Mouse (Mus musculus): ENCODE measurements around the gene Sez6. TPM values are rescaled to one million over a fixed set of nuclear protein-coding genes. Genes with fewer than 3 reads are reported as not detected.

Sez6 gene
- 140 and 175 TPM in 2 replicates for polyA plus RNA-seq (2014; fragmentation: Nextera tagmentation; extraction: Ambion mirVana)

DNA sequence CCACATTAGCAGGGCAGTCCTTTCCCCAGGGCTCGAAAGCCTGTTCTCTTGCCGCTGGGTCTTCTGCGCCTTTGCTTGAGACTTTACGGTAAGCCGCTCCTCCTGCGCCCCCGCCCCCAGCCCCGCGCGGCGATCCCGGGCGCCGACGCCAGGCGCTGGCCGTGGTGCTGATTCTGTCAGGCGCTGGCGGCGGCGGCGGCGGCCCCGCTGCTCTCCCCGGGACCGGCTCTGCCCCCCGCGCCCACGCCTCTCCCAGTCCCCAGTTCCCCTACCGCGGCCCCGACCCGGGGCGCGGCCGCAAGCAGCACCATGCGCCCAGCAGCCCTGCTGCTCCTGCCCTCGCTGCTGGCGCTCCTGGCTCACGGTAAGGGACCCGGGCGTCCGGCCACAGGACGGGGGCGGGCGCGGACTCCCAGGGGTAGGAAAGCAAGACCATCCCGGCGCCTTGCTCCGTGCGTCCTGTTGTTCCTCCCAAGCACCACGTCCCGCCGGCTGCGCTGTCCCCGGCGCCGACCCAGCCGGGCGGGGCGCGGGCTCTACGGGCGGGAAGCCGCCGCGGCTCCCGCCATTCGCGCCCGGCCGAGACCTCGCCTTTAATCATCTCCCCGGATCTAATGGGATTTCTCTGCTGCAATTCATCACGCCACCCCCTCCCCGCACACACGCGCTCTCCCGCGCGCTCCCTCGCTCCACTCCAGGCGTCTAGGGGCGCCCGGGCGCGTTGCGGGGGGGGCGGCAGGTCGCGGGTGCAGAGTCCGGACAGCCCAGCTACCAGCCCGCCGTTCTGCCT, at the start of gene Sez6:
Gene Sez6, plus strand, starts transcription at position 50 of the 790 bp plus-strand sequence.
- no peaks in the 10 kb centered on the region for H3K9me3 ChIP-seq (replicated peaks; ENCODE audit: control insufficient read depth, low read length)
- DNase-seq (ENCODE audit: low spot score) (peak; percentile 92), ATAC-seq (peak; percentile 82)
- under 1% methylated on average over 79 of the region's 94 CpGs for WGBS
- H3K27ac ChIP-seq (ENCODE audit: low read depth, low read length): peak within 1 kb of the TSS; percentile 94
- H3K9ac ChIP-seq (ENCODE audit: low read length): peak within 1 kb of the TSS; percentile 95
- no peaks in the 10 kb centered on the region for H3K36me3 ChIP-seq (ENCODE audit: control insufficient read depth, insufficient read depth, low read length)
- H3K4me1 ChIP-seq (ENCODE audit: control insufficient read depth, insufficient read depth, low read length): peaks cover 54% of the 10 kb centered on the region
- 0 out of 2 replicates have a peak, but pooled peaks cover 7% of the 10 kb centered on the region for H3K27me3 ChIP-seq (replicated peaks; ENCODE audit: control insufficient read depth, insufficient read depth, low read length)
- peak within 1 kb of the TSS; percentile 86 for H3K4me2 ChIP-seq (ENCODE audit: low read length)
- H3K4me3 ChIP-seq (ENCODE audit: low read depth, low read length): peak within 1 kb of the TSS; percentile 87

DNA sequence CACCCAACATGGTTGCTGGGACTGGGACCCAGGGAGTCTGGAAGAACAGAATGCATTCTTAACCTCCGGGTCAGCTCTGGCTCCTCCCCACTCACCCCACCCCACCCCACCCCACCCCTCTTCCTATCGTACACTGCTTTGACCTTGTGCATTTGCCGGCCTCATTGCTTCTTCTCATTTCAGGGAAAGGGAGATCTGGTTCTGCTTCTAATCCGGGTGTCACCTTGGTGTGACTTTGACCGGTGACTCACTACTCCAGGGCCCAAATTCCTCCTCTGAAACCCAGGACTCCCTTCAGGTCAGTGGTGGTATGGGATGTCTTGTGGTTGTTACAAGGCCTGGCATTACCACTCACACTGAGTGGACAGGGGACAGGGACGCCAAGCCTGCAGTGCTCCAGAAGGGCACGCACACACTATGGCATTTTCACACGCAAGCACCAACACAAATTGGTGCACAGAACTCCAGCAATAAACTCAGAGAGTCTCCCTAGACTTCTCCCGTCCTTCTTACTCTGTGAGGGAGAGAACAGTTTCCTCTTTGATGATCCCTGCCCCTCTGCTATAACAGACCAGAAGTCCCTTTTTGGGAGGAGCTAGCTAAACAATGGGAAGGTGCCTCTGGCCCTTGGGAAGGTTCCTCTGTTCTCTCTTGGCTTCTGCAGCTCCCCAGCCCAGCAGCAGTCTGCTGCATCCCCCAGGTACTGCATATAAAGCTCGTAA, 45.9 kb upstream of the Sez6 start:
- Histone ChIP-seq H3K4me1 (ENCODE audit: control insufficient read depth, insufficient read depth, low read length) (peaks cover 28% of the 10 kb centered on the region), H3K27ac (ENCODE audit: low read depth, low read length) (no peak overlapping the region), H3K4me3 (ENCODE audit: low read depth, low read length) (no peak overlapping the region), H3K4me2 (ENCODE audit: low read length) (no peak overlapping the region), H3K27me3 (replicated peaks; ENCODE audit: control insufficient read depth, insufficient read depth, low read length) (no peaks in the 10 kb centered on the region; the same call in 1 of the 2 replicates), H3K9ac (ENCODE audit: low read length) (no peak overlapping the region), H3K9me3 (replicated peaks; ENCODE audit: control insufficient read depth, low read length) (no peaks in the 10 kb centered on the region), H3K36me3 (ENCODE audit: control insufficient read depth, insufficient read depth, low read length) (no peaks in the 10 kb centered on the region)
- ATAC-seq (no peak), DNase-seq (ENCODE audit: low spot score) (no peak)
- WGBS: 51% methylated on average over 10 of the region's 10 CpGs

DNA sequence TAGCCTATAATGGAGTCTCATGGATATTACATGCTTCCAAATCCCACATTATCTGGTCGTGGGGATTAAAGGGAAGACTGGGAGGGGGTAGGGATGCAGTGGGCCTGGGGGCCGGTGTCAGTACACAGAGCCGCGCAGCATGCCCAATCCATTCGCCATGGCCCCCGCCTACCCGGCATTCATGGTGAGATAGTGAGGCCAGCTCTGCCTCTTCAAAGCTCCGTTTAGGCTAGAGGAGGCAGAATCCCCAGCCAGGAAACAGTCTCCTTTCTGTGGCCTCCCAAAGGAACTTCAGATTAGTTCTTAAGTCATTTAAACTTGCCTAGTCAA, 45.4 kb upstream of the Sez6 start:
- no peak overlapping the region for H3K4me2 ChIP-seq (ENCODE audit: low read length)
- no peak for ATAC-seq
- H3K27ac ChIP-seq (ENCODE audit: low read depth, low read length): no peak overlapping the region
- no peaks in the 10 kb centered on the region for H3K36me3 ChIP-seq (ENCODE audit: control insufficient read depth, insufficient read depth, low read length)
- DNase-seq (ENCODE audit: low spot score): no peak
- H3K4me3 ChIP-seq (ENCODE audit: low read depth, low read length): no peak overlapping the region
- H3K4me1 ChIP-seq (ENCODE audit: control insufficient read depth, insufficient read depth, low read length): peaks cover 29% of the 10 kb centered on the region
- WGBS: 33% methylated on average over 8 of the region's 8 CpGs
- no peaks in the 10 kb centered on the region for H3K9me3 ChIP-seq (replicated peaks; ENCODE audit: control insufficient read depth, low read length)
- no peak overlapping the region for H3K9ac ChIP-seq (ENCODE audit: low read length)
- no peaks in the 10 kb centered on the region; the same call in 1 of the 2 replicates for H3K27me3 ChIP-seq (replicated peaks; ENCODE audit: control insufficient read depth, insufficient read depth, low read length)

DNA sequence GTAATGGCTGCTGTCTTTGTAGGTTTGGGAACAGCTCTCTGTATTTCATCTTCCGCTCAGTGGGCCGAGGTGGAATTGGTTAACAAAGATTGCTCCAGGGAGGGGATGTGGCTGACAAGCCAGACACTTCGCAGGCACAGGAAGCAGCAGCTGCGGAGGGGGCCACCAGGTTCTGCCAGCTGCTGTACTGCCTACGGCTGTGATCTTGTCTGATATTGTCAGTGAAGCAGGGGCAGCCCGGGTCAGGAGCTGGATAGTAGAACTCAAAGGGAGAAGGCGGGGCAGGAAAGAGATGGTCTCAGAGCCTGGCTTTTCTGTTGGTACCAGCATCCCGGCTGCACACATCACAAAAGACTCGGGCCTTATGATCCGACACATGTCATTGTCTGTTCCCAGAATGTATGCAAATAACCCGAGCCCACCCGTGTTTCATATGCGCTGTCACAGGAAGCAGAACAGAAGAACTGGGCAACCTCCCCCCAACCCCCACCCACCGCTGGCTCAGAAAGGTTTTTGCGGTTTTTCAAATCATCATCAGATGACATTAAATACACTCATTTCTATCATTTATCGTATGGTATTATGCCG, 43.1 kb upstream of the Sez6 start:
- 27% methylated on average over 17 of the region's 17 CpGs for WGBS
- Histone ChIP-seq H3K9me3 (replicated peaks; ENCODE audit: control insufficient read depth, low read length) (no peaks in the 10 kb centered on the region), H3K4me1 (ENCODE audit: control insufficient read depth, insufficient read depth, low read length) (peaks cover 45% of the 10 kb centered on the region), H3K27ac (ENCODE audit: low read depth, low read length) (peak overlapping the region; percentile 86), H3K4me2 (ENCODE audit: low read length) (peak overlapping the region; percentile 14; the same call in 1 of the 2 replicates), H3K27me3 (replicated peaks; ENCODE audit: control insufficient read depth, insufficient read depth, low read length) (no peaks in the 10 kb centered on the region; the same call in 1 of the 2 replicates), H3K9ac (ENCODE audit: low read length) (peak overlapping the region; percentile 35; the same call in 1 of the 2 replicates), H3K36me3 (ENCODE audit: control insufficient read depth, insufficient read depth, low read length) (no peaks in the 10 kb centered on the region), H3K4me3 (ENCODE audit: low read depth, low read length) (no peak overlapping the region)
- DNase-seq (ENCODE audit: low spot score) (peak; percentile 72), ATAC-seq (peak; percentile 78)

DNA sequence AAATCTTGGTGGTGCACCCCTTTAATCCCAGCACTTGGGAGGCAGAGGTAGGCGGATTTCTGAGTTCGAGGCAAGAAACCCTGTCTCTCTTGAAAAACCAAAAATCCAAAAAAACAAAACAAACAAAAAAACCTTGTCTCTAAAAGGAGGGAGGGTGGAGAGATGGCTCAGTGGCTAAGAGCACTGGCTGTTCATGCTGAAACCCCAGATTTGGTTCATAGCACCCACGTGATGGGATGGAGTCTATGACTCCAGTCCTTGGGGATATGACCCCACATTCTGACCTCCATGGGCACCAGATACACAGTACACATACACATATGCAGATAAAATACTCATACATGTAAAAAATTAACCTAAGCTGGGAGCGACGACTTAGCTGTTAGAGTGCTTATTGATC, 41.8 kb upstream of the Sez6 start:
- Histone ChIP-seq H3K27me3 (replicated peaks; ENCODE audit: control insufficient read depth, insufficient read depth, low read length) (no peaks in the 10 kb centered on the region; the same call in 1 of the 2 replicates), H3K27ac (ENCODE audit: low read depth, low read length) (peak overlapping the region; percentile 86), H3K4me3 (ENCODE audit: low read depth, low read length) (no peak overlapping the region), H3K4me1 (ENCODE audit: control insufficient read depth, insufficient read depth, low read length) (peaks cover 59% of the 10 kb centered on the region), H3K9ac (ENCODE audit: low read length) (no peak overlapping the region), H3K36me3 (ENCODE audit: control insufficient read depth, insufficient read depth, low read length) (no peaks in the 10 kb centered on the region), H3K4me2 (ENCODE audit: low read length) (no peak overlapping the region), H3K9me3 (replicated peaks; ENCODE audit: control insufficient read depth, low read length) (no peaks in the 10 kb centered on the region)
- ATAC-seq: no peak
- no peak for DNase-seq (ENCODE audit: low spot score)
- WGBS: 91% methylated on average over 5 of the region's 5 CpGs

DNA sequence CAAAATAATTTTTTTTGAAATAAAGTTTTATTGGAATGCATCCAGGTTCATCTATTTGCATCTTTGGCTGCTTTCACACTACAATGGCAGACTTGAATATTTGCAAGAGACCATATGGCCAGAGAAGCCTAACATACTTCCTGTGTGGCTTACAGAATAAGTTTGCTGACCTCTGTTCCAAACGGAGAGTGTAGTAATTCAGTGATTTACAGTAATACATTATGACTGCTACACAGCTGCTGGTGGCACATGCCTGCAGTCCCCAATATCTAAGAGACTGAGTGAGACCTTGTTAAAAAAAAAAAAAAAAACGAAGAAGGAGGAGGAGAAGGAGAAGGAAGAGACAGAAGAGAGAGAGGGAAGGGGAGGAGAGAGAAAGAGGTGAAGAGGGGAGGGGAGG, 41.1 kb upstream of the Sez6 start:
- H3K4me2 ChIP-seq (ENCODE audit: low read length): no peak overlapping the region
- no peak for DNase-seq (ENCODE audit: low spot score)
- peaks cover 64% of the 10 kb centered on the region for H3K4me1 ChIP-seq (ENCODE audit: control insufficient read depth, insufficient read depth, low read length)
- no peak for ATAC-seq
- H3K36me3 ChIP-seq (ENCODE audit: control insufficient read depth, insufficient read depth, low read length): no peaks in the 10 kb centered on the region
- no peak overlapping the region for H3K9ac ChIP-seq (ENCODE audit: low read length)
- H3K27me3 ChIP-seq (replicated peaks; ENCODE audit: control insufficient read depth, insufficient read depth, low read length): no peaks in the 10 kb centered on the region
- no peaks in the 10 kb centered on the region for H3K9me3 ChIP-seq (replicated peaks; ENCODE audit: control insufficient read depth, low read length)
- no peak overlapping the region for H3K27ac ChIP-seq (ENCODE audit: low read depth, low read length)
- no peak overlapping the region for H3K4me3 ChIP-seq (ENCODE audit: low read depth, low read length)
- WGBS: 41% methylated on average over 1 of the region's 2 CpGs

DNA sequence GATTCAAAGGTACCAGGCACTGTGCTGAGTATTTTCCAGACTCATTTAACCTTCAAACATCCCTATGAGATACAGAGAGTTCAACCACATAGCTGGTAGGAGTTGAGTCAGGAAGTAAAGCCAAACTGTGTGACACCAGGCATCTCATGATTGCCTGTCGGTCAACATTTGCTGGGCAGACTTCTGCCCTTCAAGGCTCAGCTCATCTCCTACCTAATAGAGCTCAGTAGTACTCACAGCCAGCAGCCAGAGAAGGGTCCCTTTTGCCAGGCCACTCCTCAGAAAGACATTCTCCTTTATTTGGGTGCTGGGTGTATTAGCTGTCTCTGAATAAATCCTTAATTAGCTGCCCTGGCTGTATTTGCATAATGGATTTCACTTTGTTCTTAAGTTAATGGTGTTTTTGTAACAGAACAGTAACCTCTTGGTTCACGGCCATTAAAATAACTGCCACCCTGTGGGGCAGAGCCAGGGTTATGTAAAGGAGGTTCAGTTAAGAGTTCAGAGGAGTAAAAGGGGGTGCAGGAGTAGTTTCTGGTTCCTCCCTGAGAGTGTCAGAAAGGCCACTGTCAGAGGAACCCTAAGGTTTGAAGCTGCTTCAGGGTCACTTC, 39.8 kb upstream of the Sez6 start:
- ATAC-seq: no peak
- Histone ChIP-seq H3K4me1 (ENCODE audit: control insufficient read depth, insufficient read depth, low read length) (peaks cover 69% of the 10 kb centered on the region), H3K4me3 (ENCODE audit: low read depth, low read length) (no peak overlapping the region), H3K27ac (ENCODE audit: low read depth, low read length) (peak overlapping the region; percentile 55; the same call in 1 of the 2 replicates), H3K27me3 (replicated peaks; ENCODE audit: control insufficient read depth, insufficient read depth, low read length) (no peaks in the 10 kb centered on the region), H3K9me3 (replicated peaks; ENCODE audit: control insufficient read depth, low read length) (no peaks in the 10 kb centered on the region), H3K36me3 (ENCODE audit: control insufficient read depth, insufficient read depth, low read length) (no peaks in the 10 kb centered on the region), H3K4me2 (ENCODE audit: low read length) (no peak overlapping the region), H3K9ac (ENCODE audit: low read length) (no peak overlapping the region)
- 7% methylated on average over 2 of the region's 2 CpGs for WGBS
- peak; percentile 78 for DNase-seq (ENCODE audit: low spot score)

DNA sequence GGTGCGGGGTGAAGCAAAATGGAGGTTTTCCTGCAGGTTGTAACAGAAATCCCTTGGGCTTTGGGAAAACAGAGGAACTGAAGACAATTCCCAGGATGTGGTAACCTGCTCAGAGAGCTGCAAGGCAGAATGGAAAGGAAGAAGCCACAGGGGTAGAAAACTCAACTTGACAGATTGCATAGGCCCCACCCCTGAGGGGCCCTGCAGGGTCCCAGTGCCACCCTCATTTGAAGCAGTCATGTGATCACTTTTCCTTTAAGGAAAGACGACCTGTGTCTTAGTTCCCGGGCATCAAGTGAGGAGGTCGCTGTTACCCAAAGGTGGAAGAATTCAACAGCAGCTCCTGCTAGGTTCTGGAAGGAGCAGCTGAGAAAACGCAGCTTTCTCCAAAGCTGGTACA, 37.7 kb upstream of the Sez6 start:
- Histone ChIP-seq H3K27ac (ENCODE audit: low read depth, low read length) (peak overlapping the region; percentile 96), H3K4me1 (ENCODE audit: control insufficient read depth, insufficient read depth, low read length) (peaks cover 74% of the 10 kb centered on the region), H3K36me3 (ENCODE audit: control insufficient read depth, insufficient read depth, low read length) (no peaks in the 10 kb centered on the region), H3K9me3 (replicated peaks; ENCODE audit: control insufficient read depth, low read length) (no peaks in the 10 kb centered on the region), H3K4me2 (ENCODE audit: low read length) (peak overlapping the region; percentile 35), H3K9ac (ENCODE audit: low read length) (peak overlapping the region; percentile 58; the same call in 1 of the 2 replicates), H3K4me3 (ENCODE audit: low read depth, low read length) (peak overlapping the region; percentile 10; the same call in 1 of the 2 replicates), H3K27me3 (replicated peaks; ENCODE audit: control insufficient read depth, insufficient read depth, low read length) (no peaks in the 10 kb centered on the region)
- ATAC-seq (no peak), DNase-seq (ENCODE audit: low spot score) (peak; percentile 67)
- 8% methylated on average over 5 of the region's 5 CpGs for WGBS

All from forebrain, embryonic 14.5 days (tissue).